Mouse (Mus musculus) v-Abl transformed pro-B cells (cell line): ENCODE results near the gene Akap6.

Experiments
- in situ Hi-C, 2 experiments: fragments of 400-800 bp; cut with MboI; formaldehyde crosslinking; loops; one replicate each; pipeline ENCODE4 v1.15.1; 2025; ENCODE audit not compliant: unreplicated experiment in 2 of 2

The Akap6 gene

DNA sequence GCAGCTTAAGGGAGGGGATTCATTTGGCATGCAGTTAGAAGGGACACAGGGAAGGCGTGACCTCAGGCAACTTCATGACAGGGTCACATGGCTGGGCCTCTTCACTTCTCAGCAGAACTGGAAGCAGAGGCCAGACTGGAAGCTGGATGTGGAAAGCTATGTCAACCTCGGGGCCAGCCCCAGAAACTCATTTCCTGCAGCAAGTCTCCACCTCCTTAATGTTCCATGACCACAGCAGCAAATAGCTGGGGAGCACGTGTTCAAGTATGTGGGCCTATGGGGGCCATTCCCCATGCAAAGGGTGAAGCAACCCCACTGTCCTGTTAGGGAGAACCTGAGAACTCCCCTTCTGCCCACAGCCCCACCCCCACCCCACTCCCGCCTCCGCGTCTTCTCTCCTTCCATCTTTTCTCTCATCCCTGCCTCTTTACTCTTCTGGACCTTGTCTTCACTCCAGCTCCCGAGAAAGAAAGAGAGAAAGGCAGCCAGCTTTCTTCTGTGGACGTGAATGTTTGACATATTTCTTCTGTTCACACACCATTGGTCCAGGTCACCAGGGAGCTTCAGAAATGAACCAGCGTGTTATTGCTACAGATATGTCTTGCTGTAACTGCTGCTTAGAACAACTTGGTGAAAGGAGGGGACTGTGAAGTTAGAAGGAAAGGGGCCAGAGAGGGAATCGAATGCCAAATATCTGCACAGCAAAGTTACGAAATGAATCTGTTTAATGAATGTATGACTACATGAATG is 194.6 kb downstream of the Akap6 start:
- in situ Hi-C loops: no loop called here

GRCm38 (mm10) chr12:52895672-52896460 is 196.7 kb downstream of the Akap6 start:
- in situ Hi-C loops: no loop called here

GRCm38 (mm10) chr12:52896785-52897184 is 197.6 kb downstream of the Akap6 start:
- in situ Hi-C loops: no loop called here

DNA sequence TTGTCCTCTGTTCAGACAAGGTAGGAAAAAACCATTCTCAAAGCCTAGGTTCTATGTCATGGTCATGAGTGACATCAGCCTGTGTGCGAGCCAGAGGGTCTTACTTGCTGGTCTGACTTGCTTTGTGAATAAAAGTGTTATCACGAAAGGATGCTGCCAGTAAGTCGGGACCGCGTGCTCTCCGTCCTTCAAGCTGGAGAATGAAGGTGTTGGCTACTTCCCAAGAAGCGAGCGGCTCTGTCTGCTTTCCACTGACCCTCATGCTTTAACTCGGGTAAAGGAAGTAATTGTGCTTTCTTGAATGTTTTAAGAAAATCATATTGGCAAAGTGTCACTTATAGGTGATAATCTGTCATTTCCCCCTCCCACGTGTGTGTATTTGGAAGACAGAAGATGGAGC is 198.9 kb downstream of the Akap6 start:
- in situ Hi-C loops: no loop called here

GRCm38 (mm10) chr12:52904046-52904445 is 204.9 kb downstream of the Akap6 start:
- in situ Hi-C loops: loop anchor here (25.0 kb wide), 1 partner anchor 1658 kb away; no protein-coding TSS in a partner anchor

DNA sequence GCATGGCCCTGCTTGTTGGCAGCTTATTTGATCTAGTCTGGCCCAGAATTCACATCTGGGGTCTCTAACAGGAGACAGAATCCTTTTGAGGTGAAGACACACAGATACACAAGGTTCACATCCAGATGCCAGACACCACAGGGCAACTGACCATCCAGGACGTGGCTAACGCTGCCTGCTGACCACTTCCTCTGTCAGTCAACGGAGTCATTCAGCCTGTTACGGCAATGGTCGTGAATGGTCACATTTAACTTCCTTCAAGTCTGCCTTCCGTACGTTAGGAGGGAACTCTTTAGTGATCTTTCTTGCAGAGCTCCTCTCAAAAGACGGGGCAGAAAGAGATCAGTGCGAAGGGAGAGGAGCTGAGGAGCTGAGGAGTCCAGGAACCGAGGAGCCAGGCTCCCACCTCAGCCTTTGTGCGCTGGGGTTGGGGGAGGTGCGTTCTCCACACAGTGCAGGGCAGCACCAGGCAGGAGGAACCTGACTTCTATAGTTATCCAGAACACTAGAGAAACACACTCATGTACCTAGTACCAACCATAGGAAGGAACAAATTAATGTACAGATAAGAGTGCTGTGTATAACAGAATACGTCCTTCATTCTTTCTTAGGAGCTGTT is 209.4 kb downstream of the Akap6 start:
- in situ Hi-C loops: loop anchor here (25.0 kb wide), 1 partner anchor 1654 kb away; no protein-coding TSS in a partner anchor

DNA sequence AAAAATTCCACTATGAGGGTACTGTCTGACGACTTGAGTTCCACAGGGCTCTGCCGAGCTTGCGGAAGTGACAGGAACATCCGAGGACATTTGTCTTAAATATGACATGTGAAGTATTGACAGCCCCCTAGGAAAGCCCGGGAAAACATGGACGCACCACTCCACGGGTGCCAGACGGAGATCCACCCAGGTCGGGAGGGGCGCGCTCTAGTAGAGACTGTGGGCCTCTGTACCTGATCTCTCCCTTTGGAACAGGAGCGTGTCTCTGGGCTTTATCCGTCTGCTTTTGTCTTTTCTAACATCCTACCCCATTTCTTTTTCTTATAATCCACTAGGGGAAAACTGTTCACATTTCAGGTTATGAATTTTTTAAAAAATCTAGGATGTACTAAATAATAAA is 211.2 kb downstream of the Akap6 start:
- in situ Hi-C loops: loop anchor here (10.0 to 25.0 kb wide), 2 partner anchors 1652 to 1964 kb away; no protein-coding TSS in a partner anchor

- in situ Hi-C loops: loop anchor here (10.0 to 25.0 kb wide), 2 partner anchors 1651 to 1964 kb away; no protein-coding TSS in a partner anchor
Measured at GRCm38 (mm10) chr12:52910819-52911218, 211.6 kb downstream of the Akap6 start.

GRCm38 (mm10) chr12:52918939-52919338 is 219.8 kb downstream of the Akap6 start:
- in situ Hi-C loops: loop anchor here (10.0 to 25.0 kb wide), 2 partner anchors 1643 to 1956 kb away; no protein-coding TSS in a partner anchor

DNA sequence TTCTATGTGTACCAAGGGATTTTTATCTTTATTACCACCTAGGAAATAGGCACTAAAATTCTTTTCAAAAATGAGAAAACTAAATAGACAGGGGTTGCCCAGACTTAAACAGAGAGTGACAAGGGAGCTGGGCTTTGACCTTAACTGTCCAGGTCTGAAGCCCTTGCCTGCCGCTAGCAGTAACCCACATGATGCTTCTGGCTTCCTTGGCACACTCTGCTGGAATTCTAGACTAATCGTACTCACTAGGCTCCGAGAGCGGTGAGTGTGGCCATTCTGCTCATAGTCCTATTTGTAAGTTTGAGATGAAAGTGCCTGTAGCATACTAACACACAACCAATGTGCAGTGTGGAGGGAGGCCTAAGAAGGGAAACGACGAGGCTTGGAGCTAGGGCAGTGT is 223.3 kb downstream of the Akap6 start:
- in situ Hi-C loops: loop anchor here (25.0 kb wide), 1 partner anchor 1640 kb away; no protein-coding TSS in a partner anchor

GRCm38 (mm10) chr12:52925448-52925847 is 226.3 kb downstream of the Akap6 start:
- in situ Hi-C loops: no loop called here

- in situ Hi-C loops: no loop called here
Measured at GRCm38 (mm10) chr12:52933832-52934231, 234.6 kb downstream of the Akap6 start.

GRCm38 (mm10) chr12:52934989-52935388 is 235.8 kb downstream of the Akap6 start:
- in situ Hi-C loops: no loop called here

DNA sequence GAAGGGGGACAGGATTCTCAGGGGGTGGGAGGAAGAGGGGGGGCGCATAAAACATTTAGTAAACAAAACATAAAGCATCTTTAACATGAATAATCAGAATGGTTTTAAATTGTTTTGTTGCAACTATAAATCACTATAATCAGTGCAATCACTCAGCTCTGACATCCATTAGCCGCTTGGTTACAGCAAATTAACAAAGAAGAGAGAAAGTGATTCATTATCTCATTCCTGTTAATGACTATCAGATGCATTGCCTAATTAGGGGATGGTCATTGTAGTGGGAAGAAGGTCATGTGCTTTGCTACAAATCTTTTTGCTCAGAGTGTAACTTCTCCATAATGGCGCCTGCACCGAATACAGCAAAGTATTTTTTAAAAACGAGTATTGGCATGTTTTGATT is 239.6 kb downstream of the Akap6 start:
- in situ Hi-C loops: no loop called here

DNA sequence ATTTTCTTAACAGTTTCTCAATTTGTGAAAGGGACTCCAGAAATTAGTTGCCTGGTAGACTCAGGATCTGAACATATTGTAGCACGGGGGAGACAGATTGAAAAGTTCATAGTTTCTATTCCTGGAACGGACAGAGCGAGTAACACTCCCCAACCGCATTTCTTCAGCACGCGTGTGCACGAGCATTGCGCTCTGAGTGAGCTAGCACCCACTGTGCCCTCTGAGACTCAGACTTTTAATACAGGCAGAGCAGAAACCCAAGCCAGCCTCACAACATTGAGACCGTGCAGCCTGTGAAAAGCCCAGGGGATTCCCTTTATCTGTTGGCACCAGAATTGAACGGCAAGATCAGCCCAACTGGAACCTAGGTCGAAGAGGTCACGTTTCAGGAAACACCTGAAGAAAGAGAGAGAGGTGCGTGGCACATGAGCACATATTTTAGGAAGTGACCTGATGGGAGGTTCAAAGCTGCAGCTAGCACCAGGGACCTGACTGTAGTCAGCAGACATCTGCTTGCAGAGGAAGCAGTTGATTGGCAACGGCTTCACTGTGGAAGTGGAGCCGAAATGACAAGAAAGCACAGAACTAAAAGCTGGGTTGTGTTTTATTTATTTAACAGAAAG is 240.3 kb downstream of the Akap6 start:
- in situ Hi-C loops: no loop called here

- in situ Hi-C loops: no loop called here
Measured at GRCm38 (mm10) chr12:52941941-52942340, 242.8 kb downstream of the Akap6 start.

DNA sequence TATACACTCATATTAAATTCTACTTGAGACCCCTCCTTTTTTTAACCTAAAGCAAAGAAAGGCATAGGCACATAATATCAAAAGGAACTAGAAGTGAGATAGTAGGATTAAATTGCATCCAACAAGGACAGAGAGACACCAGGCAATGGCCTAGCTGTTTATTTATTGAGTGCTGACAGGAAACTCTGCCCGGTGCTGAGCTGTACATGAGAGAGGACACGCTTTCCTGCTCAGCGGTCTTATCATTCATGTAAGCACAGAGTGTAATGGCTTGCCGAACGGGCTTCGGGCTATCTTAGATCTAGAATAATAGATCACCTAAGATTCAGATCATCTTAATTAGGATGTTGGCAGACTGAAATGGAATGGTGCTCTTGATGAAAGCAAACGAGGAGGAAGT is 245.1 kb downstream of the Akap6 start:
- in situ Hi-C loops: no loop called here

DNA sequence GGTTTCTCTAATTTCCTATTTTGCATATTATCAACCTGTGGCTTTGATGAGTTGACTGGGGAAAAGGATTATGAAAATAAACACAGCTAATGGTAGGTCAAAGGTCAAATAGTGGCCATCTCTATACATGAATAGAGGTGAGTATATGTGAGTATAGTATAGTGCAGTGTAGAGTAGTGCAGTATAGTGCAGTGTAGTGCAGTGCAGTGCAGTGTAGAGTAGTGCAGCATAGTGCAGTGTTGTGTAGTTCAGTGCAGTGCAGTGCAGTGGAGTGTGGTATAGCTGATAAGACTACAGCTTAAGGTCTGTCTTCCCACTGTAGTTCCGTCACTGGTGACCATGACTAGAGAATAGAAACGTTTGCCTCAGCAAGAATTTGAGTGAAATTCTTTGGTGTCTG is 245.8 kb downstream of the Akap6 start:
- in situ Hi-C loops: no loop called here

DNA sequence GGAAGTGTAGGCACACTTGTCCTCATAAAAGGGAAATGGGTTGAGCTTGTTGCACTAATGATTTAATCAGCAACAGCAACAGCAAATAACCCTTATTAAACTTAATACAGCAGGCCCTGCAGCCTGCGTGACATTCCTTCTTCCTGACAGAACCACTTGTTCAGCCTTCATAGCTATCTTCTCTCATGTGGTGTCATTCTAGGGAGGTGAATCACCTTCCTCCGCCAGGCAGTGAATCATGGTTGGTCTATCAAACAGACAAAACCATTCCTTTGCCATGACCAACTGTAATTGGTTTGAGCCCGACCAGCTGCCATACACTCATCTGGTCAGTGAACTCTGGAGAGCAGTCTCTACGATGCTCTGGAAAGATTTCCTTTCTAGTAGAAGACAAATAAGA is 251.5 kb downstream of the Akap6 start:
- in situ Hi-C loops: no loop called here

DNA sequence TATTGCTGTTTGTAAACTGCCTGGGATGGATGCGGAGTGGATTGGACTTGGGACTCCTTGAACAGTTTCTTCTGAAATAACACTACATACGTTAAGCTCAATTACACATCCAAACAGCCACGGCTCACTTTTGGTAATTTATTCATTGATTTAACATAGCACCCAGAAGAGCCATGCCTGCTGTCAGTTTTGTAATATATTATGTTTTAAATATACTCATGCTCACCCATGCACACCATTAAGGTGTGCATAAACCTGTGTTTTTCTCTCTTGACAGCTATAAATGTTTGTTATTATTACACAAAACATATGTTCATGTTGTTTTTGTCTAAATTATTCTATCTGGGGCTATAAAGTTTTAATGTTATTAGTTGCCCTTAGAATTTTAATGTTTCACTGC is 258.4 kb downstream of the Akap6 start:
- in situ Hi-C loops: no loop called here

DNA sequence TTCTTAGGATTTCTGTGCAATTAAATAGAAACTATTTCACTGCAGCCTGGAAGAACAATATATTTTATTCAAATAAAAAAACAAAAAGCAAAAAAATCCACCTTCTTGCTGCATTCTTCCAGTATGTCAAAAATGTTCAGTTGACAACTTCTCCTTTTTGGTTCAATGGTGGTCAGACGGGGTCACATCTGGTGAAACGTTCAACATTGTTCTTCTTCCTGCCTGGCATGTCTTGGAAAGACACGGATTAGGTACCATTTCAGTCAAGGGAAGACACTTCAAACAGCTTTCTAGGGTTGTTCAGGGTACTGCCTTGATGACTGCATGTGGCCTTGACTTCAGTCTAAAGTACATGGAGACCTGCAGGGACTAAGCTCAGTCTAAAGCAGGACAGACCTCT is 258.8 kb downstream of the Akap6 start:
- in situ Hi-C loops: no loop called here
